Mouse (Mus musculus): ENCODE results near the gene Pip5k1a.
A peak's percentile ranks its signal among the peaks of the same experiment; 100 is the strongest.
"Not testable (repeated sequence)": the region's sequence is repeated elsewhere in the genome, so short reads cannot be mapped to it uniquely, and the experiment has no call there.

Gene Pip5k1a

DNA sequence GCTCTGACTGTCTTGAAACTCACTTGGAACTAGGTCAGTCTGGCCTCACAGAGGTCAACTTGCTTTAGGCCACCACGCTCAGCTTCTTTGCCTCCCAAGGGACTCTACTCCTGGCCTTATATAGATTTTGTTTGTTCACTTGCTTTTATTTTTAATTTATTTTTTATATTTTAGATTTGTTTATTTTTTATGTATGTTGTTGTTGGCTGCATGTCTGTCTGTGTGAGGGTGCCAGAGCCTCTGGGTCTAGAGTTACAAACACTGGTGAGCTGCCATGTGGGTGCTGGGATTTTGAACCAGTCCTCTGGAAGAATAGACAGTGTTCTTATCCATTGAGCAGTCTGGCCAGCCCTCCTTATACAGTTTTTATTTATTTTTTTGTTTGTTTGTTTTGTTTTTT, 6.0 kb upstream of the Pip5k1a start:
- DNase-seq (ENCODE audit: low read depth), result no peak

DNA sequence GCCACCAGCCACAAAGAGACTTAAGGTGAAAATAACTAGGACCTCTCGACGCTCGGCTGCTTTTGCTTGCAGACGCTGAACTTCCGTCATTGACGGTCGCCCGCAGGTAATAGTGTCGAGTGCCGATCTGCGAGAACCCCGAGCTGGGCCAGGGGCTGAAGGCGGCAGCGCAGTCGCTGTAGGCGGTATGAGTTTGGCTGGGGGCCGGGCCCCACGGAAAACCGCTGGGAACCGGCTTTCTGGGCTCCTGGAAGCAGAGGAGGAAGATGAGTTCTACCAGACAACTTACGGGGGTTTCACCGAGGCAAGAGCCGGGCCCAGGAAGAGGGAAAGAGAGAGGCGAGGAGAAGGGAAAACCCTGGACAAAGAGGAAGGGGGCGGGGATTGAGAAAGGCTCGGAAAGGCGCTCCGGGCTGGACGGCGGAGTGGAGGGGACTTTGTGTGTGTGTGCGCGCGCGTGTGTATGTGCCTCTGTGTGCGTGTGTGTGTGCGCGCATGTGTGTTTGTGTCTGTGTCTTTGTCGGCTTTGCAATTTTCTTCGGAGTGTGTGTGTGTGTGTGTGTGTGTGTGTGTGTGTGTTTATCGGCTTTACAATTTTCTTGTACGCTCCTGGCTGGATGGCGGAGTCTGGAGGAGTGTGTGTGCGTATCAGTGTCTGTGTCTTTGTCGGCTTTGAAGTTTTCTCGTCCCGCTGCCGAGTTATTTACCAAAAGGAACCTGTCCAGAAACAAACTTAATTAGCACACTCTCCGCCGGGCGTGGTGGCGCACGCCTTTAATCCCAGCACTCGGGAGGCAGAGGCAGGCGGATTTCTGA, 4.4 kb upstream of the Pip5k1a start, which contains the start of gene Vps72:
Vps72 (plus strand) TSS at position 112 of the 816 bp plus-strand sequence.
- DNase-seq (ENCODE audit: low read depth), result peak; percentile 92

DNA sequence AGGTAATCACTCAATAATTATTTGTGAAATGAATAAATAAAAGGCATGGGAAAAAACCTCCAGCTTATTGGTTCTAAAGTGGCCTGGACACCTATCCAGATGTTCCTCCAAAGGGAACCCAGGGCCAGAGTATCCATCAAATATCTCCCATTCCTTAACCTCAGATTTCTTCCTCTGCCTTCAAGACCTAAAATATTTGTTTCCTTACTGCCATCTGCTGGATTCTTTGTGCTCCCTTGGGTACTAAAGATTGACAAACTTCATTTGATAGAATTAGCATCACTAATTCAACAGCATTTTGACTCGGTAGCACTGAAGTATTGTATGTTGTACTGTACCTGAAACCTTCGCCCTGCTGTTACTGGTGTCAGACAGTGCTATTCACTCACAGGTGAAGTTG, 1.2 kb upstream of the Pip5k1a start:
- DNase-seq (ENCODE audit: low read depth), result peak; percentile 44

DNA sequence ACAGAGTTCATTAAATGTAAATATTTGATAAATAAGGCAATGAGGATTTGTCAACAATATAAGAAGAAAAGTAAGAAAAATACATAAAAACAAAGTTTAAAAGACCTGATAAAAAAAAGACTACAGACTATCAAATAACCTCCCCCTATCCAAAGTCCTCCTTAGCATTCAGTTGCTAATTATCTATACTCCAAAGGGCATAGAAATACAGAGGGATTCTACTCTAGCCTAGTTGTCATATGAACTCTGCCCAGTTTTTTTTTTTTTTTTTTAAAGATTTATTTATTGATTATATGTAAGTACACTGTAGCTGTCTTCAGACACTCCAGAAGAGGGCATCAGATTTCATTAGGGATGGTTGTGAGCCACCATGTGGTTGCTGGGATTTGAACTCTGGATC, 578 bp upstream of the Pip5k1a start:
- DNase-seq (ENCODE audit: low read depth), result not testable (repeated sequence)

DNA sequence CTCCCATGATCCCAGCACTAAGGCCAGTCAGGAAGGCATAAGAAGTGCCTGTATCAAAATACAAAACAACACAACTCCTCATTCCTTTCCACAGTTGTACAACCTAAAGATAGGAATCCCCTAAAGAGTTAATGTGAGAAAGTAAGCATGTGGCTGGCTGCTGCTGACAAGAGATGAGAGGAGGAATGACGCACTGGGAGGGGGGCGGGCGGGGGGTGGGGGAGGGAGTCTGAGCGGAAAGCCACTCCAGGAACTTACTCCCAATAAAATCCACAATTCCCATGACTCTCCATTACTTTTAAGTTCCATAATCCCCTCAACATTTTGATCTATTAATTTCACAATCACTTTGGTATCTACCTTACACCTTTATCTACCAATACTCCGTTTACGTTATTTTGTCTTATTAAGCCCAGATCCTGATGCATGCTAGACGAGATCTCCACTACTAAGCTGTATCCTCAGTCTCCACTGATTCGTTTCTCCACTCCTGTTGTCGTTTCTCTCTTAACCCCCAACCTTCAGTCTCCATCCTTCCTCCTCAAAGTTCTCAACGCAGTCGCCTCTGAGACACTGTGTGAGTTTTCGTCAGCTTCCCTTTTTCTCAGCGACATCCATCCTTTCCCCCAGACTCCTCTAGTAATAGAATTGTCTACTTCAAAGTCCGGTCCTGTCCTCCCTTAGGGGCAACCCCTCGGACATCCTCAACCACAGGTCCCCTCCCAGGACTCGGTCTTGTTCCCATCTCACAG, 968 bp downstream of the Pip5k1a start:
- peak; percentile 30 for DNase-seq (ENCODE audit: low read depth)

DNA sequence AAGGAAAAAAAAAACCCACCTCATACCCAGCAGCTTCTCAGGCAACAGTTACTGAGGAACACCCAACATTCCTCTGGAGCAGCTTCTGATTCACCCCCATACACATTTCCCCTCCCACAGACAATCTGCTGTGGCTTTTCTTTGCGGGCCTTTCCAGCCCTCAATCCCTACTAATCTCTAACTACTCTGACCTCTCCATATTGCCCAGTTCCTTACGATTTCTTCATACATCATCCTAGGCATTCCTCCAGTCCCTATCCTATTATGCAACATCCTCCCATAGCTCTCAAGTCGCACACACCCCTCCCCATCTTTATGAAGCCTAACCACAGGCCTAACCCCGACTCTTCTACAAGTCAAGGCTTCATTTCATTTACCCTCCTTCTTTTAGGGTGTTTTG, 1.6 kb downstream of the Pip5k1a start:
- DNase-seq (ENCODE audit: low read depth), result peak; percentile 29

DNA sequence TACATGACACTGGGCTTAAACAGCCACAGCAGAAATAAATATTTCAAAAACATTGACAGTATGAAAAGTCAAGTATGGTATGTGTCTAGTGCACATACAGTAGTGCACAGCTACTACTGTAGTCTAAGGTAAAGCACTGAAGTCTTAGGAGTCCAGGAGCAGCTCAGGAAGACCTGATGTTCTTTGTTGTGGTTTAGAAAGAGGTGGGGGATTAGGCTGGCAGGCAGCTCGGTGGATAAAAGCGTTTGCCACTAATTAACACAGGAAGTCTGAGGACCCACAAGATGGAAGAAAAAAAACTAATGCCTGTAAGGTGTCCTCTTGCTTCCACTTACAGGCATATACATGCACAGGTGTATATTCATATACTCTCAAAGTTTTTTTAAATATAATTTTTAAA, 5.9 kb downstream of the Pip5k1a start:
- DNase-seq (ENCODE audit: low read depth), result peak; percentile 47

DNA sequence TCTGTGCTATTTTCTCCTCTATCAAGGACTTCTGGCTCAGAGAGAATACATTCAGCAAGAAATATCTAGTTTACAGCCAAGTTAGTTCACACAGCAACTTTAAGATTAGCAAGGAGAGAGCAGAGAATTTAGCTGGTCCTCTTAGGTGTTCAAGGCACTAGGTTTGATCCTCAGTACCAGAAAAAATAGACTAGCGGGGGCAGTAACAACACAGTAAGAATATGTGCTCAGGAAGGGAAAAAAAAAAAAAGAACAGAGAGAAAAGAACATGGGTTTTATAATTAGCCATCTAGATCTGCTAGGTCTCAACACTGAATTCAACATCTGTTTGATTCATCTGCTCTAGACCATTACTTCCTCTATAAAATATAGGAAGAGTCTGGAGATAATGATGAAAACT, 18.7 kb downstream of the Pip5k1a start:
- no peak for DNase-seq (ENCODE audit: low read depth)

DNA sequence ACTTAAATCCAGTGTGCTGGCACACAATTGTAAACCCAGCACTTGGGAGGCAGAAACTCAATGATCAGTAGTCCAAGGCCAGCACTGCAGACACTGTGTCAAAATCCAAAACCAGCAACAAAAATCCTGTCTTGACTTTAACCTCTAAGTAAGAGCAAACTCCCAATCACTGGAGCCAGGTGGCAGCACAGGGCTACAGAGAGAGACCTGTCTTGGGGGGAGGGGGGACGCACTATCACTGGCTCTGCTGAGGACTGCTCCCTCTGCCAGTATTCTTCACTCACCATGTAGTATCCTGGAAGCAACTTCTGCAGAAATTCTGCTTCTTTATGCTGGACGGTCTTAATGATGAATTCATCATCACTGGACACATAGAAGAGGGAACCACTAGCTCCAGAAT, 35.1 kb downstream of the Pip5k1a start:
- DNase-seq (ENCODE audit: low read depth), result no peak

DNA sequence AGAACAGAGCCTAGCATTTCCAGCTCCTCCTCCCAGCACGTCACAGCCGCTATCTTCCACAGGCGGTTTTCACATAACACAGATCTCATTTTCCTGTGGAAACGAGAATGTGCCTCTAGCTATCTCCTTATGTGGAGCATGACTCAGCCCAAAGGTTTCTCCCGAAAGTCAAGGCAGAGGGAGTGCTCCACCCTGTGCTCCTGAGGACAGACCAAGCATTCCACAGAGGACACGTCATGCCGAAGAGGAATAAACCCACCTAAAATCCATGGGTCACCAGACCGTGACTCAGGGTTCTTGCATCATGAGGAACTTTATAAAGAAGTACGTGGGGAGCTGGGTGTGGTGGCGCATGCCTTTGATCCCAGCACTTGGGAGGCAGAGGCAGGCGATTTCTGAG, 40.2 kb downstream of the Pip5k1a start:
- no peak for DNase-seq (ENCODE audit: low read depth)

DNA sequence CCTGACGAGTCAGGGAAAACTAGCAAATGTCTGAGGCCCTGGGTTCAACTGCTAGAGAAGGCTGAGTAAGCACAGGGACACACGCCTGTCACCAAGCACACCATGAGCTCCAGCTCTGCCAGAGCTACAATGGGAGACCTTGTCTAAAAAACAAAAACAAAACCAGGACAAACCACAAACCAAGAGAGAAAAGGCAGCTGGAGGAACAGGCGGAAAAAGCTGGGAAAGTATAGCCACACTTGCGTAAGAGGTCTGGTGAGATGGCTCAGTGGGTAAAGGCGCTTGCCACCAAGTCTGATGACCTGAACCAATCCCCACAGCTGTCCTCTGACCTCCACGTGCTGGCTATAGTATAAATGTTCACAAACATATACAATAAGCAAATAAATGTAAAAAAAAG, 40.6 kb downstream of the Pip5k1a start:
- no peak for DNase-seq (ENCODE audit: low read depth)

DNA sequence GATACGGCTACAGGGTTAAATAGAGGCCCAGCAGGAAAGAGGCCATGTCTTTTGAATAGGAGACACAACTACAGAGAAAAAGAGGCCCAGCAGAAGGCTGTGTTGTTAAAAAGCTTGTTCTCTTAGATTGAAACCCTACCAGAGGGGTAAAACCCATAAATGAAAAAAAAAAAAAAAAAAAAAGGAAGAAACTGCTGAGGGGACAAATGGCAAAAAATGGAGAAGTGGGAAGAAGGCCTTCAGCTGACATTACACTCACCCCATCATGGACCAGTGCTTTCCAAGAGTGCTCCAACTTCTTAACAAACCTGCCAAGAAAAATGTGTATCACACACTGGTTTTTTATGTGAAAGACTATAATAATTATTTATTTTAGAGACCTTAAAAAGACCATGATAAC, 41.2 kb downstream of the Pip5k1a start:
- DNase-seq (ENCODE audit: low read depth), result no peak

DNA sequence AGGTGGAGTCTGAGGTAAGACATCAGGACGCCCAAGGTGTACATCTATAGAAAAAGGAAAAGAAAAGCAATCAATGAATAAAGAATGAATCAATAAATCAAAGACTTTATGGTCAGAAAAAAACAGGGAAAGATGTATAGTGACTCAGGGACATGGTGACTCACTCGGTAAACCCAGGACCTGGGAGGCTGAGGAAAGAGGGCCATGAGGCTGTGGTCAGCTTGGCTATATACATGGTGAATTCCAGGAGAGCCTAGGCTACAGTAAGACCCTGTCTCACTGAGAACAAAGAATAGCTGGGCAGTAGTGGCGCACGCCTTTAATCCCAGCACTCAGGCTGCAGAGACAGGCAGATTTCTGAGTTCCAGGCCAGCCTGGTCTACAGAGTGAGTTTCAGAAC, 43.0 kb downstream of the Pip5k1a start:
- DNase-seq (ENCODE audit: low read depth), result no peak

DNA sequence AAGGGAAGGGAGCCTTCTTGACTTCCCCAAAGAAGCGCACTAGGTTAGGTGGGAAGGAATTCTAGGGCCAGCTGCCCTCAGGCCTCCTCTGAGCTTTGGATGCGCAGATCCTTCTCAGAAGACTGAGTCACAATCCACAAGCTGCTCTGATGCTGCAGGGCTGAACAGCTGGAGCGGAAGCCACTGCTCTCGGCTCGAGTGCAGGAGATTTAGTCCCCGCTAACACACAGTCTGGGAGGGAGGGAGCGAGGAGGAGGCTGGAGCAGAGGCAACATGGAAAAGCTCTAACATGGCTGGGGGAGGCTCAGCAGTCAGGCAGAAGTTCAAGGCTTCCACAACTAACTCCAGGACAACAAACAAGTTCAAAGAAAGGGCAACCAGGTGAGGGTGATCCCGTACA, 48.7 kb downstream of the Pip5k1a start:
- no peak for DNase-seq (ENCODE audit: low read depth)

DNA sequence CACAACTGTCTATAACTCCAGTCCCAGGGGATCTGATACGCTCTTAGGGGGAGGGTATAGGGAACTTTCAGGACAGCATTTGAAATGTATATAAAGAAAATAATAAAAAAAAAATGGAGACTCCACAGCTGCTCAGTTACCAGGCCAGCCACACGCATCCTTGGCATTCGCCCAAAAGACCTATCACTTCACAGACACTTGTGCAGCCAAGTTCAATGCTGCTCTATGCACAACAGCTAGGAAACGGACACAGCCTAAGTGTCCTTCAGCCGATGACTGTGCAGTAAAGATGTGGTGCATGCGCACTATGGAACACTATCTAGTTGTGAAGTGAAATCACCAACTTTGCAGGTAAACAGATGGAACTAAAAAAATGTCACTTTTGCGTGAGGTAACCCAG, 50.5 kb downstream of the Pip5k1a start:
- no peak for DNase-seq (ENCODE audit: low read depth)

DNA sequence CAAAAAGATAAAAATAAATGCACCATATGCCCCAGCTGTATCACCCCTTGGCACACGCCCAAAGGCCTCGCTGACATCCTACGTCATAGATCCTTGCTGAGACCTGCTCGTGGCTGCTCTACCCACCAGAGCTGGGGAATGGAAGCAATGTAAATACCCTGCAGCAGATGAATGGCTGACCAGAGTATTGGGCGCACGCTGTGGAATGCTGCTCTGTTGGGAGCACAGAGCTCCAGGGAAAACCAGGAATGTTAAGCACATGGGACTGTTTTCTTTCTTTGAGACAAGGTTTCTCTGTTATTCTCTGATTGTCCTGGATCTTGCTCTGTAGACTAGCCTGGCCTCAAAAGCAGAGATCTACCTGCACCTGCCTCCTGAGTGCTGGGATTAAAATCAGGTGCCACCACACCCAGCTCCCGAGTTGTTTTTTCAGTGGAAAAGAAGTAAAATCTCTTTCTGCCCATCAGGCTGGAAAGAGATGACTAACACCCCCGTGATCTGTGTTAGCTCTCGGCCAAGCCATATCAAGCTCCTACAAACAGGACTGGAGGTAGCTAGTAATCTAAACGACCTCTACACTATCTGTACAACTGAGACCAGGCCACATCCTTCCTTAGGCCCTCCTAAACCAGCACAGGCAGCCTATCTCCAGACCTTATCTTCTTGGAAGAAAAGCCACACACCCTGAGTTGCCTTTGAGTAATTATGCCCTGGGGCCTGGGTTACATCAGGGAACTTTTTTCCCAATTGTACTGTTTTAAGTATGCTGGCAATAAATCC, 52.1 kb downstream of the Pip5k1a start:
- DNase-seq (ENCODE audit: low read depth), result no peak

DNA sequence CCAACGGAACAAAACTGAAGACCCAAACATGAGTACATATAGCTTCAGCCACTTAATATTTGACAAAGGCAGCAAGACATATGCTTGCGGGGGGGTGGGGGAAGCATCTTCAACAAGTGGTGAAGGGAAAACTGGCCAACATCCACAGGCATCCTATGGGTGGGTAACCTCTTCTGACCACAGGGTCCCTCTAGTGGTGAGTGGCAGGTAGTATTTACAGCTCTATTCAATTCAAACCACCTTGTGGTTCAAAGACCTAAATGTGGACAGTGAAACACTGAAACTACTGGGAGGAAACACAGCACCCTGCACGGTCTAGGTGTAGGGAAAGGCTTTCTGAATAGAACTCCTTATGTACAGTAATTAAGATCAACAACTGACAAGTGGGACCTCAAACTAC, 53.0 kb downstream of the Pip5k1a start:
- peak; percentile 74 for DNase-seq (ENCODE audit: low read depth)

DNA sequence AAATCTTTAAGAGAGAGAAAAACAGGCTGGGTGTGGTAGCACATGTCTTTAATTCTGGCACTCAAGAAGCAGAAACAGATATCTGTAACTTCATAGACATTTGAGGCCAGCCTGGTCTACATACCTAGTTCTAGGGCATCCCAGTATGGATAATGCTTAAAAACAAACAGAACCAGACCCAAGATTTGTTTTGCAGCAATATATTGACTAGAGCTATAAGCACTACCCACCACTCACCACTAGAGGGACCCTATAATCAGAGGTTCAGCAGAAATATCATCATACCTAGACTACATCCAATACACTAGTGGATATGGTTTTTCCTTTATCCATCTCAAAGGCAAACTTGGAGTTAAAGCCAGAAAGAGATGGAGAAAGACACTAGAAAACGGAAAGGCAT, 53.8 kb downstream of the Pip5k1a start:
- peak; percentile 83 for DNase-seq (ENCODE audit: low read depth)

DNA sequence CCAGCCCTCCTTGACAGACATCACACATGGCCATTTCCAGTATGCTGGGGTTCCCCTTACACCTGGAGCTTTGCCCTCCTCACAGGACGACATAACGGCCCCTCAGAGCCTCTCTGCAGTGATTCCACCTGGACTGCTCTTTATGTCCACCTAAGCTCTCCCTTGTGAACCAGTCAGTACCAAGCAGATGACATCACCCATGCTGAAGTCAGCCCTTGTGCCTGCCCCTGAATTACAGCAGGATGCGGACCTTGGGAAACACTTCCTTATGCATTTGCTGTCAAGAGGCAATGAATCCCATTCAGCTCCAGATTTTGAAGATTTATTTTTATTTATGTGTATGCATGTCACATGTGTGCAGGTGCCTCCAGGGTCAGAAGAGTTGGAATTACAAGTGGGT, 58.8 kb downstream of the Pip5k1a start:
- DNase-seq (ENCODE audit: low read depth), result no peak

DNA sequence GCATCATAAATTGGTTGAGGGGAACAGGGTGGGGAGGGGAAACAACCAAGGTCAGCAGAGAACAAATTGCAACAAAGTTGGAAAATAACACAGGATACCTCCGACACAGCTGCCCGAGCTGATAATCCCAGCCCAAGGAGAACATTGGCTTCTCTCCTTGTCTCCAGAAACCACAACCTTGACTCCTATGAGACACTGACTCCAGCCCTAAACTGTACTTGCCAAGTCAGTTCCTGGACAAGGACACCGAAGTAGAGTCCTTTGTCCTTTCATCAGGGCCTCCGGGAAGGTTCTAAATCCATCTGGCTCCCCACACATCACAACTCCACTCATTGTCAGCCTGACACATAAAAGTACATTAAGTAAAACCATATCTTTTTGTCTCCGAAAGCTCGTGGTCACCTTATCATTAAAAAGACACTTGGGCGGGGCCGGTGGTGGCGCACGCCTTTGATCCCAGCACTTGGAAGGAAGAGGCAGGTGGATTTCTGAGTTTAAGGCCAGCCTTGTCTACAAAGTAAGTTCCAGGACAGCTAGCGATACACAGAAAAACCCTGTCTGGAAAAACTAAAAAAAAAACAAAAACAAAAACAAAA, 60.2 kb downstream of the Pip5k1a start:
- no peak for DNase-seq (ENCODE audit: low read depth)

DNA sequence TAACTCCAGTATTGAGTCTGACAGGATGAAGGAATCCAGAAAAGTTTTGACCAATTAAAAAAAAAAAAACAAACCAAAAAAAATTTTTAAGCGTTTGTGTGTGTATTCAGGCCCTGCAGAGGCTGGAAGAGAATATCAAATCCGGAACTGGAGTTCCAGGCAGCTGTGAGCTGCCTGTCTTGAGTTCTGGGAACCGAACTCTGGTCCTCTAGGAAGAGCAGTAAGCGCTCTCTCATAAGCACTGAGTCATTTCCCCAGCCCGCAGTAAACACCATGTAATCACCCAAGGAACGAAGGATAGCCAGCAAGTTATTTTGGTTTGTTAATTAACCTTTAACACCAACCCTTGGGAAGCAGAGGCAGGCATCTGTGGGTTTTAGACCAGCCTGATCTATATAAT, 63.5 kb downstream of the Pip5k1a start:
- no peak for DNase-seq (ENCODE audit: low read depth)

DNA sequence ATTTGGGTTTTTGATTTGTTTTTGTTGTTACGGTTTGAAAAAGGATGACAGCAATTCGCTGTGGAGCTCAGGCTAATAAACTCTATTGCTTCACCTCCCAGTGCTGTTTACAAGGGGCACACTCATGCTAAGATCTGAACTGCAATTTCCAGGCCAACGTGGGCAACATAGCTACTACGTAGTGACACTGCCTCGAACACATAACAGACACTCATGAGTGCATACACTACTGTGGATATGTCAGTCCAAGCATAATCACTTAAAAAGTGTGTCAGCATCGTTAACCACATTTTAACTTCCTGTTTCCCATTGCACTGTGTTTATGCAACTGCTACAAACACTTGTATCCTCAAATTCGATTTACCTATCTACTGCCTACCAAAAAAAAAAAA, 63.9 kb downstream of the Pip5k1a start:
- DNase-seq (ENCODE audit: low read depth), result peak; percentile 74

Data from naive thymus-derived CD4-positive, alpha-beta T cell, adult 2 months (primary cell).